Mouse (Mus musculus) liver, embryonic 18 days (tissue): ENCODE measurements around the gene Rtel1. TPM values are rescaled to one million over a fixed set of nuclear protein-coding genes. Genes with fewer than 3 reads are reported as not detected.

Source experiments
- polyA plus RNA-seq: library from polyadenylated mRNA; depleted of rRNA; stranded (reverse); fragments of >200 nt; gene quantifications from 2 replicates; pipeline ENCODE4 v1.2.3, GENCODE M21; 2012; rRNA removed

Gene Rtel1
- polyA plus RNA-seq, result 22.6 and 25.0 TPM in 2 replicates

DNA sequence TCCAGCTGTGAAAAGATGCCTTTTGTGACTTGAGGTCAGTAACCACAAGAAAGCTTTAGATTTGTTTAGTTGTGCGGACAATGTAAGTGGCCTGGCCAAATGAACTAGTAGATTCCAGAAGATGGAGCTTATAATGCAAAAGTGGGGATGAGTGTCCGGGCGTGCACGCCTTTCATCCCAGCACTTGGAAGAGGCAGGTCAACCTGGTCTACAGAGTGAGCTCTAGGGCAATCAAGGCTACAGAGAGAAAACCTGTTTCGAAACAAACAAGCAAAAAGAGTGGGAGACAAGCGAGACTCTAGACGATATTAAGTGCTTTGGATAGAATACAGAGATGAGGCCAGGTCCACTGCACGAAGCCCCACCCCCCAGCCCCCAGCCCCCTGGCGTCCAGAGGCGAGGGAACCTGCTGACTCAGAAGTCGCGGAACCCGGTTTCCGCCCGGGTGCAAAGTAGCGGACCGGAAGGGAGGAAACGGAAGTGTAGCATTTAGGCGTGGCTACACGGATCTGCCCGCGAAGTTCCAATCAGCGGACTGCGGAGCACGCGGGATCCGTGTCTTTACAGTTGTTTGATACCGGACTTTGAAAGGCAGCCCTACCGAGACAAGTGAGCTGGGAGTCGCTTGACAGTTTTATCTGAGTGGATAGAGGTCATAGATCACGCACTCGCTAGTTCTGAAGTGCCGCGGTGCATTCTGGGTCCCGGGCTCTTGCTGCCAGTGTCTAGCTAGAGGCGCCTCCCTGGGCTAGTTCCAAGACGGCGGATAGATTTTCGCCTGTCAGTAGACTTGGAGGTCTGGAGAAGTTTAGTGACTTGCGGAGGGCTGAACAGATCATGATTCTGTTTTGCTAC lies at the start of gene Rtel1:
Rtel1 (plus strand) TSS at position 492 of the 855 bp plus-strand sequence.

DNA sequence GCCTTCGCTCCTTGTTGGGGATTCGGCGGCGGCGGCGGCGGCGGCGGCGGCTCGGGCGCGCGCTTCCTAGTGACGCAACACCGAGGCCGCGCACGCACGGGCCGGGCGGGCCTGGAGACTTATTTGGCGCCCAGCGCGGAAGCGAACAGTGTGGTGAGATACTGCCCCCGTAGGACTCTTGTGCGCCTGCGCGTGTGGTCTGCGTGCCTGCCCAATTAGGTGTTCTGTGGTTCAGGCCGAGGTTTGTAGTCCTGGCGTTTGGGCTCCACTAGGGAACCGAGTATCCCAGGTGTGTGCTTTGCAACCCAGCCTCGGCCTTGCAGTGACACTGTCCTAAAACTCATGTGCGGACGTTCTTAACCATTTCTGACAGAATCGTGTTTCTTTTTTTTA lies 31.6 kb upstream of the Rtel1 start, which contains the start of gene Gmeb2:
Gmeb2 (minus strand) TSS at position 78 of the 393 bp plus-strand sequence.

DNA sequence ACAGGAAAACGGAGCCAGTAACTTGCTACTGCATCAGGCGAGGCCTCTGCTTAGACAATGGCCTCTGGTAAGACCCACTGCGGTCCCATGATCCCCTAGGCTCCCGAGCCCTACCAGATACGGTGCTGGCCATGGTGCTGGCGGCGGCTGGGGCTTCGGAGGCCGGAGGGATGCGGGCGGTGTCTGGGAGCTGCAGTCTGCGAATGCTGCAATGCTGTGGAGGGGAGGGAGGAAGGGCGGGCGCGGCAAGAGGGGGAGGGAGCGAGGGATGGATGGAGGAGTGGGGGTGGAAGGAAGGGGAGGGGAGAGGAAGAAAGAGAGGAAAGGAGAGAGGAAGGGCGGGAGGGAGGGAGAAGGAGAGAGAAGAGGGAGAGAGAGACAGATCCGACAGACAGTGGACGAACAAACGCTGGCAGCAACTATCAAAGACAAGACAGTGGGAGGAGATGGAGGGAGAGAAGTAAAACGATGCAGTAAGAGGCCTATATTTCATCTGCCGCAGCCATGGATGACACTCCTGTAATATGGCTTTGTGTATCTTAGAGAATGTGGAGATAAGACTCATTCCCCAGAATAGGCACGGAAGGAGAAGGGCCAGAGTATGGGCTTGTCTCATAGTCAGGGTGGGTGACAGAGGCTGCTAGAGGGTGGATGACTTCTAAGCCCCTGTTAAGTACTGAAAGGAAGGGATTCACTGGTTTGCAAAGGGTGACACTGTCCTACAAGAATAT lies 5.3 kb upstream of the Rtel1 start, which contains the start of gene Stmn3:
Stmn3 (minus strand) TSS at position 421 of the 731 bp plus-strand sequence.

DNA sequence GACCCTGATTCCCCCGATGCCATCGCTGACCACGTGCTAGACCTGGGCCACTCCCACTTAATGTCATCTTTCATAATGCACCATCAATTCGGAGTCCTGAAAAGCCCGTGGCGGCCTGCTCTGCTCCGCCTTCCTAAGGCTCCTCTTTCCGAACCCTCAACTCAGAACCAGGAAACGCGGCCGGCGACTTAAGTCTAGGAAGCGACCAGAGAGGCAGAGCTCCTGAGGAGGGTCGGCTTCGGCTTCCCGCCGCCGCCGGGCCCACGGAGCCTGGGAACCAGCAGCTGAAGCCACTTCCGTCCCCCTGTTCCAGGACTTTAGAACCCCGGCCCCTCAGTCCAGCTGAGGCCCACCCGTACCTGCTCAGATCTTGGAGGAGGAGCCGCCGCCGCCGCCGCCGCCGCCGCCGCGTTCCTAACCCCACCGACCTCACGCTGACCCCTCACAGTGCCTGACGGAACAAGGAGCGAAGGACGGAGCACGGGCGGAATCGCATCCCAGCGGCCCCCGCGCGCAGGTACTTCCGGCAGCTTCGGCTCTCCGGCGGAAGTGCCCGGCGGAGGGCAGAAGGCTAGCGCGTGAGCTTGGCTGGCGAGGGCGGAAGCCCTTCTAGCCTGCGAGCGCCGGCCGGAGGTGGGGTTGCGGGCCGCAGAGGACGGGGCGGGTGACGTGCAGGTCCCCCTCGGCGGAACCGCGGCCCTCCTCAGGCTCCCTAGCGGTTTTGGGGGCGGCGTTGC lies 45.5 kb downstream of the Rtel1 start, which contains the start of the genes Zgpat and Arfrp1:
Zgpat (plus strand) TSS at position 69 of the 737 bp plus-strand sequence.
Arfrp1 (minus strand) TSS at position 545 of the 737 bp plus-strand sequence.

DNA sequence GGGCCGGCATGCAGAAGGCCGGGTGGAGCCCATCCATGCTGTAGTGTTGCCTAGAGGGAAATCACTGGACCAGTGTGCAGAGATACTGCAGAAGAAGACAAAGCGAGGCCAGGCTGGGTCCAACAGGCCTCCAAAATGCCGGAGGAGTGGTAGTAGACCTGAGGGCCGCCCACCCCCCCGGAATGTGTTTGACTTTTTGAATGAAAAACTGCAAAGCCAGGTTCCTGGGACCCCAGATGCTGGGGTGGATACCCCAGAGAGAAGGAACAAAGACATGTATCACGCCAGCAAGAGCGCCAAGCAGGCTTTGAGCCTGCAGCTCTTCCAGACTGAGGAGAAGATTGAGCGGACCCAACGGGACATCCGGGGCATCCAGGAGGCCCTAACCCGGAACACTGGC lies 60.2 kb downstream of the Rtel1 start, which contains the start of gene Lime1:
Lime1 (plus strand) TSS at position 301 of the 400 bp plus-strand sequence.

Other genes starting within 250 kb of the Rtel1 start
- 0.01 and 0.02 TPM in 2 replicates for gene Kcnq2, start 184.4 kb upstream of the Rtel1 start, polyA plus RNA-seq
- 0.01 TPM in 1 of 2 replicates, not detected in the other for gene Eef1a2, start 162.7 kb upstream of the Rtel1 start, polyA plus RNA-seq
- gene Ppdpf, start 132.5 kb upstream of the Rtel1 start, polyA plus RNA-seq, result 55.6 and 57.3 TPM in 2 replicates
- 0.23 TPM in 2 replicates for gene Ptk6, start 117.0 kb upstream of the Rtel1 start, polyA plus RNA-seq
- gene Srms, start 106.6 kb upstream of the Rtel1 start, polyA plus RNA-seq, result 0.46 and 0.74 TPM in 2 replicates
- gene Fndc11, start 99.7 kb upstream of the Rtel1 start, polyA plus RNA-seq, result 0.08 and 0.10 TPM in 2 replicates
- gene Helz2, start 77.7 kb upstream of the Rtel1 start, polyA plus RNA-seq, result 17.9 and 19.5 TPM in 2 replicates
- gene Gmeb2, start 31.7 kb upstream of the Rtel1 start, polyA plus RNA-seq, result 10.0 and 10.9 TPM in 2 replicates
- gene Stmn3, start 5.2 kb upstream of the Rtel1 start, polyA plus RNA-seq, result 0.02 and 0.05 TPM in 2 replicates
- 9.7 and 10.8 TPM in 2 replicates for gene Zgpat, start 45.2 kb downstream of the Rtel1 start, polyA plus RNA-seq
- 18.3 and 21.0 TPM in 2 replicates for gene Arfrp1, start 45.7 kb downstream of the Rtel1 start, polyA plus RNA-seq
- gene Lime1, start 60.3 kb downstream of the Rtel1 start, polyA plus RNA-seq, result 10.6 and 12.7 TPM in 2 replicates
- 2.8 and 3.5 TPM in 2 replicates for gene Zbtb46, start 139.7 kb downstream of the Rtel1 start, polyA plus RNA-seq
- gene Abhd16b, start 173.5 kb downstream of the Rtel1 start, polyA plus RNA-seq, result not detected in 2 replicates
- gene Tpd52l2, start 177.4 kb downstream of the Rtel1 start, polyA plus RNA-seq, result 32.5 and 33.9 TPM in 2 replicates
- 14.9 and 17.4 TPM in 2 replicates for gene Dnajc5, start 200.7 kb downstream of the Rtel1 start, polyA plus RNA-seq